ENCODE assay signal across 15 mouse cellular contexts in genomic region chr8:88447844-88448535, GRCm38 (mm10).
DNase-seq lines count a peak whose midpoint lies in the region; ATAC-seq lines count a peak whose summit lies in the region.
"Had no signal": no experiment of that assay in that cellular context is flagged by ENCODE, and none has a peak within 500 bp of the region (broad histone marks: within the 10 kb centered on the region; RNA-seq: fewer than 3 reads in every experiment).

No protein-coding gene starts in this region.

- no peak overlapping the region for H3K4me3 ChIP-seq in midbrain, embryonic 12.5 days
- H3K4me3 ChIP-seq in midbrain, embryonic 10.5 days: no peak overlapping the region
- H3K4me3 ChIP-seq in hindbrain, embryonic 14.5 days (replicated peaks; ENCODE audit: low read length): no peak overlapping the region
- H3K4me3 ChIP-seq in neural tube, embryonic 15.5 days (replicated peaks): no peak overlapping the region
- H3K4me3 ChIP-seq: embryonic facial prominence, embryonic 15.5 days; heart, embryonic 12.5 days; limb, embryonic 10.5 days; liver, embryonic 13.5 days had no signal

- DNase-seq in cerebellum, adult 11 months: peak; percentile 16
- no peak for DNase-seq in cerebellum, adult 8-10 months
- DNase-seq in midbrain, embryonic 10.5 days (ENCODE audit: low spot score): no peak
- DNase-seq in hindbrain, embryonic 14.5 days (ENCODE audit: low spot score): no peak
- DNase-seq in gastrocnemius, postnatal 4 days (ENCODE audit: low spot score in 2 of 2): no peak
- DNase-seq in frontal cortex, postnatal 25 days (ENCODE audit: low spot score in 2 of 2): no peak
- DNase-seq: gastrocnemius, postnatal 36 days; kidney, adult 11 months; liver, embryonic 13.5 days; thymus, adult 18-20 months had no signal

- 74% methylated on average over 8 of the region's 9 CpGs for WGBS in midbrain, embryonic 12.5 days
- 84% methylated on average over 8 of the region's 9 CpGs for WGBS in midbrain, embryonic 10.5 days
- WGBS in hindbrain, embryonic 14.5 days: 54% methylated on average over 8 of the region's 9 CpGs
- 56% methylated on average over 8 of the region's 9 CpGs for WGBS in neural tube, embryonic 15.5 days

- no peak overlapping the region for H3K4me2 ChIP-seq in midbrain, embryonic 12.5 days (replicated peaks)
- no peak overlapping the region for H3K4me2 ChIP-seq in hindbrain, embryonic 14.5 days (replicated peaks)
- no peak overlapping the region for H3K4me2 ChIP-seq in neural tube, embryonic 15.5 days
- H3K4me2 ChIP-seq: embryonic facial prominence, embryonic 15.5 days; heart, embryonic 12.5 days; liver, embryonic 13.5 days had no signal

- 0 out of 2 replicates have a peak overlapping the region, but pooled peaks have one; percentile 8 for H3K27ac ChIP-seq in midbrain, embryonic 12.5 days (replicated peaks)
- no peak overlapping the region for H3K27ac ChIP-seq in midbrain, embryonic 10.5 days (replicated peaks)
- H3K27ac ChIP-seq in hindbrain, embryonic 14.5 days: 0 out of 2 replicates have a peak overlapping the region, but pooled peaks have one; percentile 33
- H3K27ac ChIP-seq in neural tube, embryonic 15.5 days (replicated peaks): peak overlapping the region; percentile 52; the same call in 1 of the 2 replicates
- H3K27ac ChIP-seq: embryonic facial prominence, embryonic 15.5 days; limb, embryonic 10.5 days; liver, embryonic 13.5 days had no signal

- H3K27me3 ChIP-seq in midbrain, embryonic 12.5 days: peaks cover 44% of the 10 kb centered on the region
- peaks cover 53% of the 10 kb centered on the region for H3K27me3 ChIP-seq in midbrain, embryonic 10.5 days (ENCODE audit: low read depth, poor library complexity, severe bottlenecking)
- peaks cover 21% of the 10 kb centered on the region for H3K27me3 ChIP-seq in hindbrain, embryonic 14.5 days (ENCODE audit: control insufficient read depth, insufficient read depth, low read length)
- peaks cover 16% of the 10 kb centered on the region for H3K27me3 ChIP-seq in neural tube, embryonic 15.5 days (replicated peaks)

- H3K9ac ChIP-seq in midbrain, embryonic 12.5 days (replicated peaks): no peak overlapping the region
- H3K9ac ChIP-seq in hindbrain, embryonic 14.5 days: no peak overlapping the region
- no peak overlapping the region for H3K9ac ChIP-seq in neural tube, embryonic 15.5 days (replicated peaks)
- H3K9ac ChIP-seq: embryonic facial prominence, embryonic 15.5 days; heart, embryonic 12.5 days; liver, embryonic 13.5 days had no signal

- H3K9me3 ChIP-seq in midbrain, embryonic 12.5 days: no peaks in the 10 kb centered on the region
- H3K9me3 ChIP-seq in midbrain, embryonic 10.5 days (replicated peaks): no peaks in the 10 kb centered on the region
- H3K9me3 ChIP-seq in hindbrain, embryonic 14.5 days (ENCODE audit: control insufficient read depth, low read length): no peaks in the 10 kb centered on the region
- H3K9me3 ChIP-seq in neural tube, embryonic 15.5 days (replicated peaks): no peaks in the 10 kb centered on the region
- H3K9me3 ChIP-seq: embryonic facial prominence, embryonic 15.5 days; heart, embryonic 12.5 days; limb, embryonic 10.5 days; liver, embryonic 13.5 days had no signal

- no peaks in the 10 kb centered on the region for H3K36me3 ChIP-seq in midbrain, embryonic 12.5 days
- no peaks in the 10 kb centered on the region for H3K36me3 ChIP-seq in midbrain, embryonic 10.5 days
- H3K36me3 ChIP-seq in hindbrain, embryonic 14.5 days (replicated peaks; ENCODE audit: control insufficient read depth, insufficient read depth): no peaks in the 10 kb centered on the region
- no peaks in the 10 kb centered on the region for H3K36me3 ChIP-seq in neural tube, embryonic 15.5 days
- H3K36me3 ChIP-seq: embryonic facial prominence, embryonic 15.5 days; heart, embryonic 12.5 days; limb, embryonic 10.5 days; liver, embryonic 13.5 days had no signal

- H3K4me1 ChIP-seq in midbrain, embryonic 12.5 days: peaks cover 34% of the 10 kb centered on the region
- H3K4me1 ChIP-seq in midbrain, embryonic 10.5 days: peaks cover 56% of the 10 kb centered on the region
- peaks cover 16% of the 10 kb centered on the region for H3K4me1 ChIP-seq in hindbrain, embryonic 14.5 days (replicated peaks; ENCODE audit: control insufficient read depth, insufficient read depth, low read length)
- peaks cover 38% of the 10 kb centered on the region for H3K4me1 ChIP-seq in neural tube, embryonic 15.5 days

- ATAC-seq in midbrain, embryonic 12.5 days (ENCODE audit: low FRiP score, low read depth): no peak
- ATAC-seq in hindbrain, embryonic 14.5 days (ENCODE audit: low FRiP score): 0 out of 2 replicates have a peak, but pooled peaks have one; percentile 21
- no peak for ATAC-seq in neural tube, embryonic 15.5 days (ENCODE audit: low FRiP score)
